ENCODE assay signal across 10 mouse cellular contexts in genomic region chr15:6435773-6436172, GRCm38 (mm10). TPM values are rescaled to one million over a fixed set of nuclear protein-coding genes. Genes with fewer than 3 reads are reported as not detected.
DNase-seq lines count a peak whose midpoint lies in the region; ATAC-seq and TF ChIP-seq lines count a peak whose summit lies in the region.
"Had no signal": no experiment of that assay in that cellular context is flagged by ENCODE, and none has a peak within 500 bp of the region (broad histone marks: within the 10 kb centered on the region; RNA-seq: fewer than 3 reads in every experiment).

No protein-coding gene starts in this region.

- DNase-seq in left cerebral cortex, adult 11 months (ENCODE audit: low spot score) = peak; percentile 16
- DNase-seq in left cerebral cortex, adult 8-10 months (ENCODE audit: low spot score in 2 of 2) = no peak
- DNase-seq in ES-E14 (ENCODE audit: low read depth, low spot score) = peak; percentile 35
- peak; percentile 70 for DNase-seq in adrenal gland, postnatal 10 days
- DNase-seq in heart, postnatal 0 days (ENCODE audit: low spot score) = no peak
- peak; percentile 52 for DNase-seq in liver, postnatal 0 days
- DNase-seq in thymus, postnatal 4 days = peak; percentile 52

- TF ChIP-seq EP300 in heart, postnatal 0 days (IDR thresholded peaks at IDR 0.05; ENCODE audit: low read depth) = no peak
- no peak for TF ChIP-seq EP300 in liver, postnatal 0 days (IDR thresholded peaks at IDR 0.05; ENCODE audit: low read depth)

- H3K9ac ChIP-seq in ES-E14 (ENCODE audit: insufficient read depth, low read depth, low read length, poor library complexity, severe bottlenecking) = no peak overlapping the region
- H3K9ac ChIP-seq in heart, postnatal 0 days (replicated peaks; ENCODE audit: low read depth, low read length) = no peak overlapping the region
- H3K9ac ChIP-seq in liver, postnatal 0 days (replicated peaks) = no peak overlapping the region
- H3K9ac ChIP-seq: lung, embryonic 15.5 days had no signal

- H3K4me2 ChIP-seq in heart, postnatal 0 days (ENCODE audit: low read depth, low read length) = no peak overlapping the region
- no peak overlapping the region for H3K4me2 ChIP-seq in liver, postnatal 0 days (ENCODE audit: low read depth, low read length)
- H3K4me2 ChIP-seq: lung, embryonic 15.5 days had no signal

- H3K27ac ChIP-seq in ES-E14 (ENCODE audit: insufficient read depth, low read depth, low read length, poor library complexity, severe bottlenecking) = no peak overlapping the region
- H3K27ac ChIP-seq in heart, postnatal 0 days (ENCODE audit: low read depth) = no peak overlapping the region
- H3K27ac ChIP-seq in liver, postnatal 0 days (ENCODE audit: low read depth) = no peak overlapping the region
- H3K27ac ChIP-seq: lung, embryonic 15.5 days had no signal

- H3K4me1 ChIP-seq in ES-E14 (ENCODE audit: control insufficient read depth in 2 of 2, insufficient read depth in 2 of 2, low read length in 2 of 2, poor library complexity in 1 of 2) = no peaks in the 10 kb centered on the region
- no peaks in the 10 kb centered on the region for H3K4me1 ChIP-seq in heart, postnatal 0 days (ENCODE audit: control insufficient read depth, insufficient read depth)
- no peaks in the 10 kb centered on the region for H3K4me1 ChIP-seq in liver, postnatal 0 days (ENCODE audit: insufficient read depth)

- WGBS in heart, postnatal 0 days = 29% methylated on average over 2 of the region's 2 CpGs
- WGBS in liver, postnatal 0 days (ENCODE audit: insufficient replicate concordance) = 50% methylated on average over 2 of the region's 2 CpGs

- peak; percentile 69 for TF ChIP-seq CTCF in heart, postnatal 0 days (IDR thresholded peaks at IDR 0.05; ENCODE audit: low read depth)
- peak; percentile 74 for TF ChIP-seq CTCF in liver, postnatal 0 days (IDR thresholded peaks at IDR 0.05; ENCODE audit: low read depth)

- in situ Hi-C loops in ES-E14 (cut with MboI; ENCODE audit: low sequenced_read_pairs in 2 of 2, unreplicated experiment in 2 of 2) = no loop called here

- no peaks in the 10 kb centered on the region for H3K36me3 ChIP-seq in ES-E14 (ENCODE audit: control insufficient read depth, insufficient read depth, low read length, poor library complexity, severe bottlenecking)
- peaks cover 8% of the 10 kb centered on the region for H3K36me3 ChIP-seq in heart, postnatal 0 days (replicated peaks; ENCODE audit: control insufficient read depth, insufficient read depth, low read length)
- H3K36me3 ChIP-seq in liver, postnatal 0 days (replicated peaks; ENCODE audit: insufficient read depth, low read length) = no peaks in the 10 kb centered on the region

- H3K4me3 ChIP-seq in ES-E14 (ENCODE audit: insufficient read depth in 1 of 2, low read depth in 1 of 2, low read length in 2 of 2, poor library complexity in 1 of 2, severe bottlenecking in 1 of 2) = no peak overlapping the region
- no peak overlapping the region for H3K4me3 ChIP-seq in heart, postnatal 0 days (ENCODE audit: low read depth, low read length)
- H3K4me3 ChIP-seq in liver, postnatal 0 days (ENCODE audit: low read depth, low read length) = no peak overlapping the region
- H3K4me3 ChIP-seq: lung, embryonic 15.5 days had no signal

- H3K9me3 ChIP-seq in ES-E14 (ENCODE audit: control insufficient read depth, insufficient read depth, low read depth, low read length) = no peaks in the 10 kb centered on the region
- H3K9me3 ChIP-seq in heart, postnatal 0 days (replicated peaks; ENCODE audit: control insufficient read depth, low read length) = no peaks in the 10 kb centered on the region
- no peaks in the 10 kb centered on the region for H3K9me3 ChIP-seq in liver, postnatal 0 days (ENCODE audit: low read length)
- H3K9me3 ChIP-seq: lung, embryonic 15.5 days had no signal

- ATAC-seq in heart, postnatal 0 days (ENCODE audit: insufficient read depth, low read depth) = no peak
- ATAC-seq in liver, postnatal 0 days = no peak

- no peaks in the 10 kb centered on the region for H3K27me3 ChIP-seq in heart, postnatal 0 days (ENCODE audit: control insufficient read depth, insufficient read depth, low read length)
- no peaks in the 10 kb centered on the region for H3K27me3 ChIP-seq in liver, postnatal 0 days (ENCODE audit: insufficient read depth, low read length)
- H3K27me3 ChIP-seq: lung, embryonic 15.5 days had no signal

TF ChIP-seq in ES-E14, 5 proteins besides CTCF, POLR2A, EP300 and RAD21:
- TF ChIP-seq CHD2 (IDR thresholded peaks at IDR 0.05; ENCODE audit: low read depth, low read length) (no peak), ZC3H11A (IDR thresholded peaks at IDR 0.05; ENCODE audit: borderline replicate concordance, low read depth, low read length) (peak; percentile 24; the same call in 1 of the 2 replicates)

RNA-seq across cellular contexts. Expression of gene C9, which starts 9.4 kb away (rescaled TPM):
- not detected for total RNA-seq in left cerebral cortex, adult 8-10 months (2022)
- not detected in 2 replicates for total RNA-seq in ES-E14 (2012; rRNA removed)
- 1 to 10 TPM; 2.5 to 3.0 TPM for total RNA-seq in adrenal gland, postnatal 10 days (2021)
- not detected in 2 replicates for total RNA-seq in heart, postnatal 0 days (2014; rRNA removed; ENCODE audit: low replicate concordance)
- polyA plus RNA-seq in heart, postnatal 0 days (2015; fragmentation: Nextera tagmentation; extraction: Ambion mirVana) = not detected in 2 replicates
- 0.95 and 1.9 TPM in 2 replicates for polyA plus RNA-seq in liver, postnatal 0 days (2015; fragmentation: Nextera tagmentation; extraction: Ambion mirVana)
- total RNA-seq: gastrocnemius, postnatal 36 days had no signal
- polyA plus RNA-seq: lung, embryonic 15.5 days; stomach, embryonic 14.5 days had no signal

Comparison
In these comparisons a context has a peak if more than half of its experiments do, and no peak if none do; other contexts are left out.
1. DNase-seq: peak in left cerebral cortex, adult 11 months (single experiment), ES-E14 (single experiment), adrenal gland, postnatal 10 days (single experiment), liver, postnatal 0 days (single experiment) and thymus, postnatal 4 days (single experiment); none in left cerebral cortex, adult 8-10 months (0 of 2) and heart, postnatal 0 days (single experiment).